Mouse (Mus musculus) embryonic facial prominence, embryonic 11.5 days (tissue): ENCODE measurements around the gene Arl6ip5. TPM values are rescaled to one million over a fixed set of nuclear protein-coding genes. Genes with fewer than 3 reads are reported as not detected.

Source experiments
- ATAC-seq: fragments of 200-750 bp; cut with Nextera tagmentation; replicated peaks from 2 replicates; pipeline ENCODE4 v1.8.0; 2017; ENCODE audit warnings: low read depth; ENCODE audit not compliant: insufficient number of reproducible peaks, low FRiP score, low TSS enrichment
- DNase-seq: peaks from one replicate; pipeline ENCODE4 v3.0.0-alpha.2; 2015; ENCODE audit warnings: low spot score
- H3K27ac ChIP-seq: fragments of 300-500 bp; sonication (generic); replicated peaks from 2 replicates; pipeline ENCODE4 v1.5.1; 2014; ENCODE audit warnings: mild to moderate bottlenecking, low read depth, low read length, control low read depth
- H3K27me3 ChIP-seq: fragments of 300-500 bp; sonication (generic); 2 replicates; pipeline ENCODE4 v1.6.1; 2014; ENCODE audit warnings: mild to moderate bottlenecking, low read length, moderate library complexity, mixed read lengths; ENCODE audit not compliant: control insufficient read depth, insufficient read depth
- H3K36me3 ChIP-seq: fragments of 300-500 bp; sonication (generic); replicated peaks from 2 replicates; pipeline ENCODE4 v1.6.1; 2014; ENCODE audit warnings: low read depth, mild to moderate bottlenecking, low read length, moderate library complexity, mixed read lengths; ENCODE audit not compliant: control insufficient read depth, insufficient read depth
- H3K4me1 ChIP-seq: fragments of 300-500 bp; sonication (generic); 2 replicates; pipeline ENCODE4 v1.6.1; 2014; ENCODE audit warnings: low read length, mixed read lengths; ENCODE audit not compliant: control insufficient read depth, insufficient read depth
- H3K4me2 ChIP-seq: fragments of 300-500 bp; sonication (generic); 2 replicates; pipeline ENCODE4 v1.6.1; 2014; ENCODE audit warnings: low read depth, mild to moderate bottlenecking, control low read depth, low read length, moderate library complexity
- H3K4me3 ChIP-seq: fragments of 300-500 bp; sonication (generic); 2 replicates; pipeline ENCODE4 v1.5.1; 2014; ENCODE audit warnings: low read depth, low read length, control low read depth
- H3K9ac ChIP-seq: fragments of 300-500 bp; sonication (generic); replicated peaks from 2 replicates; pipeline ENCODE4 v1.6.1; 2014; ENCODE audit warnings: mild to moderate bottlenecking, control low read depth, low read length
- H3K9me3 ChIP-seq: fragments of 300-500 bp; sonication (generic); replicated peaks from 2 replicates; pipeline ENCODE4 v1.6.1; 2016; ENCODE audit warnings: mild to moderate bottlenecking, low read length, inconsistent platforms, mixed read lengths; ENCODE audit not compliant: control insufficient read depth
- WGBS: fragments of 180-500 bp; shearing (Covaris S2); extraction: QIAGEN DNeasy Blood & Tissue Kit; methylation state at CpG from one replicate; pipeline ENCODE4 v1.1.7; 2014; 5-methylcytosine and 5-hydroxymethylcytosine counted together
- polyA plus RNA-seq: library from polyadenylated mRNA; unstranded; fragments of >200 nt; fragmentation: Nextera tagmentation; extraction: Ambion mirVana; gene quantifications from 2 replicates; pipeline ENCODE4 v1.2.1, GENCODE M21; 2014

The Arl6ip5 gene
- polyA plus RNA-seq: 33.4 and 36.1 TPM in 2 replicates

GRCm38 (mm10) chr6:97210191-97210961 lies at the start of gene Arl6ip5:
Gene Arl6ip5 (plus strand): TSS chr6:97210689.
- ATAC-seq (peak; percentile 78), DNase-seq (peak; percentile 95)
- H3K27me3 ChIP-seq: no peaks in the 10 kb centered on the region
- no peak within 1 kb of the TSS for H3K27ac ChIP-seq
- H3K4me3 ChIP-seq: peak within 1 kb of the TSS; percentile 48
- peak within 1 kb of the TSS; percentile 54 for H3K4me2 ChIP-seq
- no peaks in the 10 kb centered on the region for H3K36me3 ChIP-seq
- no peaks in the 10 kb centered on the region for H3K9me3 ChIP-seq
- WGBS: 7% methylated on average over 32 of the region's 32 CpGs
- no peaks in the 10 kb centered on the region for H3K4me1 ChIP-seq
- H3K9ac ChIP-seq: peak within 1 kb of the TSS; percentile 61

GRCm38 (mm10) chr6:97175716-97176115 lies 34.8 kb upstream of the Arl6ip5 start:
- ATAC-seq (no peak), DNase-seq (no peak)
- WGBS: 78% methylated on average over 11 of the region's 11 CpGs
- H3K27me3 ChIP-seq: no peaks in the 10 kb centered on the region
- no peaks in the 10 kb centered on the region for H3K9me3 ChIP-seq
- H3K4me2 ChIP-seq: no peak overlapping the region
- H3K27ac ChIP-seq: no peak overlapping the region
- no peak overlapping the region for H3K9ac ChIP-seq
- no peak overlapping the region for H3K4me3 ChIP-seq
- H3K36me3 ChIP-seq: no peaks in the 10 kb centered on the region; the same call in 1 of the 2 replicates
- H3K4me1 ChIP-seq: no peaks in the 10 kb centered on the region

DNA sequence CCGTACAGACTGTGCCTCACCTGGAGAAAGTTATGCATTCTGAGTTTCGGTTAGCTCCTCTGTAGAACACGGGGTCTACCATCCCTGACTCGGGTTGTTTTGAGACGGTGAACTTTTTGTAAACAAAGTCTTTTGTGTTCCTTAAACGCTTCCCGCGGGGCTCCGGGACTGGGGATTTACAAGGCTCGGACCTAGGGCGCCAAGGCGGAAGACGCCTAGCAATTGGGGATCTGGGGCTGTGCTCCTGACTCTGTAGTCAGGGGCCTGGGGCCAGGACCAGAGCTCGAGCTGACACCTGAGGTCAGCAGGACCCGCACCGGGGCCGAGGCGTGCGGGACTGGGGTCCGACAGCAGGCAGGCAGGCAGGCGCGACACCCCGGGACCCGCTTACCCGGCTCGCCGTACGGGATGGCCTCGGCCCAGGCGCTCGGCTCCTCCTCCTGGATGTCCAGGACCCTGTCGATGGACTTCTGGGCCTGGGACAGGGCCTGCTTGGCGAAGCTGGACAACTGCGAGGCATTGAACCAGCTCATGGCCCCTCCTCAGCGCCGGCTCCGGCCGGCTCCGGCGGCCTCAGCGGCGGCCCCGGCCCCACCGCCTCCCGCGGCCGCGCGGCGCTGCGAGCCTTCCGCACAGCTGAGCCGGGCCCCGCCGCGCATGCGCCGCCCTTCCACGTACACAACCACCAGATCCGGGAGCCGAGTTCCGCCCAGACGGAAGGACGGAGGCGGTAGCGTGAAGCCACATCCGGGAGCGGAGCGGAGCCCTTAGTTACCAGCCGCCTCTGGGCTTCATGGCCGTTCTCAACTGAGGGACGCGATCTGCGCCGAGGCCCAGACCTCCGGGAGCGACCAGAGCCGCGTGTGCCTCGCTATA lies 31.8 kb upstream of the Arl6ip5 start, which contains the start of gene Tmf1:
Gene Tmf1, minus strand, starts transcription at position 632 of the 876 bp plus-strand sequence.
- Histone ChIP-seq H3K4me1 (no peaks in the 10 kb centered on the region), H3K27me3 (no peaks in the 10 kb centered on the region), H3K27ac (peak within 1 kb of the TSS; percentile 84), H3K4me2 (peak within 1 kb of the TSS; percentile 65), H3K36me3 (no peaks in the 10 kb centered on the region; the same call in 1 of the 2 replicates), H3K9ac (peak within 1 kb of the TSS; percentile 96), H3K4me3 (peak within 1 kb of the TSS; percentile 83), H3K9me3 (no peaks in the 10 kb centered on the region)
- WGBS: under 1% methylated on average over 79 of the region's 80 CpGs
- ATAC-seq (peak; percentile 95), DNase-seq (peak; percentile 96)

- Histone ChIP-seq H3K27ac (peak overlapping the region; percentile 84), H3K9ac (peak overlapping the region; percentile 96), H3K27me3 (no peaks in the 10 kb centered on the region), H3K4me2 (peak overlapping the region; percentile 65), H3K4me1 (no peaks in the 10 kb centered on the region), H3K36me3 (no peaks in the 10 kb centered on the region; the same call in 1 of the 2 replicates), H3K4me3 (peak overlapping the region; percentile 83), H3K9me3 (no peaks in the 10 kb centered on the region)
- peak; percentile 68 for ATAC-seq
- 9% methylated on average over 11 of the region's 11 CpGs for WGBS
- DNase-seq: no peak
Observed at GRCm38 (mm10) chr6:97179367-97179828, 31.1 kb upstream of the Arl6ip5 start.

- no peak overlapping the region for H3K4me3 ChIP-seq
- H3K4me1 ChIP-seq: no peaks in the 10 kb centered on the region
- no peaks in the 10 kb centered on the region for H3K27me3 ChIP-seq
- H3K36me3 ChIP-seq: peaks cover 5% of the 10 kb centered on the region
- DNase-seq (no peak), ATAC-seq (no peak)
- H3K9me3 ChIP-seq: no peaks in the 10 kb centered on the region
- H3K4me2 ChIP-seq: no peak overlapping the region
- 61% methylated on average over 3 of the region's 3 CpGs for WGBS
- H3K27ac ChIP-seq: no peak overlapping the region
- no peak overlapping the region for H3K9ac ChIP-seq
Observed at GRCm38 (mm10) chr6:97200437-97200836, 10.1 kb upstream of the Arl6ip5 start.

DNA sequence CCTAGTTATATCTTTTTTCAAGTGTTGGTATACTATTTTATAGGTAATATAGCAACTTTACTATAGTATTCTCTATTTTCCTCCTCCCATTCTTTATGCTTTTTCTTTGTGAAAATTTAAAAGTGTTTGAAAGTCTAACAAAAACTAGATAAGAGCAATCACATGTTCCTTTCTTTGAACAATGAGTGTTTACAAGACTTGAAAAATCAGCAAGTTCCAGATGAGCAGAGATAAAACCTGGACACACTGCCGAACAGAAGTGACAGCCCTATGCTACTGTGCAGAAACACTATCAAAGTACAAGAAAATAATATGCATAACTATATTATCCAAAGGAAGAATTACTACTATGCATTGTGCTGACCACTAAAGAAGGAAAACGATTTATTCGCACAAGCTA lies 8.0 kb upstream of the Arl6ip5 start:
- WGBS: 95% methylated on average over 3 of the region's 3 CpGs
- Histone ChIP-seq H3K27ac (no peak overlapping the region), H3K4me3 (no peak overlapping the region), H3K9ac (no peak overlapping the region), H3K27me3 (no peaks in the 10 kb centered on the region), H3K4me2 (no peak overlapping the region), H3K9me3 (no peaks in the 10 kb centered on the region), H3K4me1 (no peaks in the 10 kb centered on the region), H3K36me3 (no peaks in the 10 kb centered on the region)
- DNase-seq (no peak), ATAC-seq (no peak)

GRCm38 (mm10) chr6:97204252-97204869 lies 6.1 kb upstream of the Arl6ip5 start:
- no peak for DNase-seq
- H3K4me1 ChIP-seq: no peaks in the 10 kb centered on the region
- H3K27me3 ChIP-seq: no peaks in the 10 kb centered on the region
- no peaks in the 10 kb centered on the region for H3K36me3 ChIP-seq
- 18% methylated on average over 9 of the region's 9 CpGs for WGBS
- ATAC-seq: no peak
- H3K9me3 ChIP-seq: no peaks in the 10 kb centered on the region
- peak overlapping the region; percentile 94 for H3K4me3 ChIP-seq
- peak overlapping the region; percentile 97 for H3K9ac ChIP-seq
- H3K4me2 ChIP-seq: peak overlapping the region; percentile 47
- no peak overlapping the region for H3K27ac ChIP-seq
